Mouse (Mus musculus): ENCODE data around the gene Spam1. TPM values are rescaled to one million over a fixed set of nuclear protein-coding genes. Genes with fewer than 3 reads are reported as not detected.

The Spam1 gene
- polyA plus RNA-seq (2012; rRNA removed): not detected in 2 replicates

GRCm38 (mm10) chr6:24790888-24791287, at the start of gene Spam1:
TSS of gene Spam1 (plus strand) at chr6:24791188.
- H3K27me3 ChIP-seq (ENCODE audit: control insufficient read depth, insufficient read depth, low read length): no peaks in the 10 kb centered on the region
- H3K4me3 ChIP-seq (replicated peaks; ENCODE audit: insufficient read depth, low read depth, low read length): no peak within 1 kb of the TSS
- H3K27ac ChIP-seq (ENCODE audit: insufficient read depth, low read length): no peak within 1 kb of the TSS
- DNase-seq: no peak
- TF ChIP-seq POLR2A (IDR thresholded peaks at IDR 0.05; ENCODE audit: borderline replicate concordance, insufficient read depth, low read length) (no peak), CTCF (IDR thresholded peaks at IDR 0.05; ENCODE audit: borderline replicate concordance, insufficient read depth, low read depth, low read length) (no peak)
- H3K4me1 ChIP-seq (ENCODE audit: control insufficient read depth, insufficient read depth, low read length): no peaks in the 10 kb centered on the region

- 84% methylated on average over 4 of the region's 4 CpGs for WGBS
- Histone ChIP-seq H3K4me1 (ENCODE audit: control insufficient read depth, insufficient read depth, low read length) (no peaks in the 10 kb centered on the region), H3K27ac (ENCODE audit: insufficient read depth, low read length) (no peak within 1 kb of the TSS), H3K27me3 (ENCODE audit: control insufficient read depth, insufficient read depth, low read length) (no peaks in the 10 kb centered on the region), H3K4me3 (replicated peaks; ENCODE audit: insufficient read depth, low read depth, low read length) (no peak within 1 kb of the TSS)
- TF ChIP-seq POLR2A (IDR thresholded peaks at IDR 0.05; ENCODE audit: borderline replicate concordance, insufficient read depth, low read length) (no peak), CTCF (IDR thresholded peaks at IDR 0.05; ENCODE audit: borderline replicate concordance, insufficient read depth, low read depth, low read length) (no peak)
- no peak for DNase-seq
Measured at GRCm38 (mm10) chr6:24748029-24748428, 43.0 kb upstream of the Spam1 start, which contains the start of gene Hyal4. TSS of gene Hyal4 (plus strand) at chr6:24748329.

- 94% methylated on average over 3 of the region's 3 CpGs for WGBS
- no peaks in the 10 kb centered on the region for H3K4me1 ChIP-seq (ENCODE audit: control insufficient read depth, insufficient read depth, low read length)
- TF ChIP-seq POLR2A (IDR thresholded peaks at IDR 0.05; ENCODE audit: borderline replicate concordance, insufficient read depth, low read length) (no peak), CTCF (IDR thresholded peaks at IDR 0.05; ENCODE audit: borderline replicate concordance, insufficient read depth, low read depth, low read length) (no peak)
- DNase-seq: no peak
- H3K27ac ChIP-seq (ENCODE audit: insufficient read depth, low read length): no peak overlapping the region
- no peaks in the 10 kb centered on the region for H3K27me3 ChIP-seq (ENCODE audit: control insufficient read depth, insufficient read depth, low read length)
- no peak overlapping the region for H3K4me3 ChIP-seq (replicated peaks; ENCODE audit: insufficient read depth, low read depth, low read length)
Measured at GRCm38 (mm10) chr6:24759281-24759680, 31.7 kb upstream of the Spam1 start.

- H3K4me3 ChIP-seq (replicated peaks; ENCODE audit: insufficient read depth, low read depth, low read length): no peak overlapping the region
- no peak for DNase-seq
- no peaks in the 10 kb centered on the region for H3K4me1 ChIP-seq (ENCODE audit: control insufficient read depth, insufficient read depth, low read length)
- H3K27ac ChIP-seq (ENCODE audit: insufficient read depth, low read length): no peak overlapping the region
- WGBS: 90% methylated on average over 2 of the region's 2 CpGs
- no peaks in the 10 kb centered on the region for H3K27me3 ChIP-seq (ENCODE audit: control insufficient read depth, insufficient read depth, low read length)
- TF ChIP-seq CTCF (IDR thresholded peaks at IDR 0.05; ENCODE audit: borderline replicate concordance, insufficient read depth, low read depth, low read length) (no peak), POLR2A (IDR thresholded peaks at IDR 0.05; ENCODE audit: borderline replicate concordance, insufficient read depth, low read length) (no peak)
Measured at GRCm38 (mm10) chr6:24766261-24766660, 24.7 kb upstream of the Spam1 start.

GRCm38 (mm10) chr6:24779182-24779581, 11.8 kb upstream of the Spam1 start:
- Histone ChIP-seq H3K27me3 (ENCODE audit: control insufficient read depth, insufficient read depth, low read length) (no peaks in the 10 kb centered on the region), H3K27ac (ENCODE audit: insufficient read depth, low read length) (no peak overlapping the region), H3K4me3 (replicated peaks; ENCODE audit: insufficient read depth, low read depth, low read length) (no peak overlapping the region), H3K4me1 (ENCODE audit: control insufficient read depth, insufficient read depth, low read length) (no peaks in the 10 kb centered on the region)
- no peak for DNase-seq
- no peak for TF ChIP-seq POLR2A (IDR thresholded peaks at IDR 0.05; ENCODE audit: borderline replicate concordance, insufficient read depth, low read length)
- 65% methylated on average over 2 of the region's 2 CpGs for WGBS

- WGBS: 42% methylated on average over 2 of the region's 2 CpGs
- Histone ChIP-seq H3K27me3 (ENCODE audit: control insufficient read depth, insufficient read depth, low read length) (no peaks in the 10 kb centered on the region), H3K4me1 (ENCODE audit: control insufficient read depth, insufficient read depth, low read length) (no peaks in the 10 kb centered on the region), H3K27ac (ENCODE audit: insufficient read depth, low read length) (no peak overlapping the region), H3K4me3 (replicated peaks; ENCODE audit: insufficient read depth, low read depth, low read length) (no peak overlapping the region)
- DNase-seq: no peak
- peak; percentile 23; the same call in 1 of the 2 replicates for TF ChIP-seq CTCF (IDR thresholded peaks at IDR 0.05; ENCODE audit: borderline replicate concordance, insufficient read depth, low read depth, low read length)
- no peak for TF ChIP-seq POLR2A (IDR thresholded peaks at IDR 0.05; ENCODE audit: borderline replicate concordance, insufficient read depth, low read length)
Measured at GRCm38 (mm10) chr6:24822070-24822469, 31.1 kb downstream of the Spam1 start.

Other genes with a start within 250 kb of the Spam1 start
- gene Lmod2, start 193.4 kb upstream of the Spam1 start, polyA plus RNA-seq (2012; rRNA removed): 0.05 and 0.06 TPM in 2 replicates
- gene Wasl, start 126.2 kb upstream of the Spam1 start, polyA plus RNA-seq (2012; rRNA removed): 46.8 and 48.7 TPM in 2 replicates
- 0.03 TPM in 1 of 2 replicates, not detected in the other for gene Hyal6, start 57.9 kb upstream of the Spam1 start, polyA plus RNA-seq (2012; rRNA removed)
- not detected in 2 replicates for gene Hyal4, start 42.9 kb upstream of the Spam1 start, polyA plus RNA-seq (2012; rRNA removed)
- not detected in 2 replicates for gene Hyal5, start 66.8 kb downstream of the Spam1 start, polyA plus RNA-seq (2012; rRNA removed)
- 32.6 and 43.8 TPM in 2 replicates for gene Tmem229a, start 165.1 kb downstream of the Spam1 start, polyA plus RNA-seq (2012; rRNA removed)

All from cerebellum, adult 2 months (tissue).